Mouse (Mus musculus) intestine, postnatal 0 days (tissue): ENCODE results near the gene Hist1h2bh. TPM values are rescaled to one million over a fixed set of nuclear protein-coding genes. Genes with fewer than 3 reads are reported as not detected.

Source experiments
- ATAC-seq: fragments of 200-750 bp; cut with Nextera tagmentation; 2 replicates; pipeline ENCODE4 v1.8.0; 2017; ENCODE audit warnings: mild to moderate bottlenecking, moderate TSS enrichment, moderate library complexity
- H3K27ac ChIP-seq: fragments of 300-500 bp; sonication (generic); 2 replicates; pipeline ENCODE4 v1.5.1; 2014; ENCODE audit warnings: mild to moderate bottlenecking, low read depth, low read length, moderate library complexity
- H3K27me3 ChIP-seq: fragments of 300-500 bp; sonication (generic); replicated peaks from 2 replicates; pipeline ENCODE4 v1.6.1; 2014; ENCODE audit warnings: low read length, mixed read lengths; ENCODE audit not compliant: control insufficient read depth, insufficient read depth
- H3K36me3 ChIP-seq: fragments of 300-500 bp; sonication (generic); 2 replicates; pipeline ENCODE4 v1.6.1; 2014; ENCODE audit warnings: mild to moderate bottlenecking, moderate library complexity; ENCODE audit not compliant: control insufficient read depth, insufficient read depth
- H3K4me1 ChIP-seq: fragments of 300-500 bp; sonication (generic); replicated peaks from 2 replicates; pipeline ENCODE4 v1.6.1; 2014; ENCODE audit warnings: antibody characterized with exemption, low read length, mixed read lengths; ENCODE audit not compliant: control insufficient read depth, insufficient read depth
- H3K4me2 ChIP-seq: fragments of 300-500 bp; sonication (generic); replicated peaks from 2 replicates; pipeline ENCODE4 v1.6.1; 2014; ENCODE audit warnings: low read depth, mild to moderate bottlenecking, moderate library complexity
- H3K4me3 ChIP-seq: fragments of 300-500 bp; sonication (generic); 2 replicates; pipeline ENCODE4 v1.5.1; 2014; ENCODE audit warnings: low read depth, low read length
- H3K9ac ChIP-seq: fragments of 300-500 bp; sonication (generic); 2 replicates; pipeline ENCODE4 v1.6.1; 2014; ENCODE audit warnings: mild to moderate bottlenecking, low read depth, low read length
- H3K9me3 ChIP-seq: fragments of 300-500 bp; sonication (generic); 2 replicates; pipeline ENCODE4 v1.6.1; 2016; ENCODE audit warnings: mixed run types; ENCODE audit not compliant: control insufficient read depth
- CTCF ChIP-seq: sonication (generic); IDR thresholded peaks from 2 replicates; pipeline ENCODE4 v1.5.1; 2016; ENCODE audit warnings: low read depth, mild to moderate bottlenecking, control low read depth, antibody characterized with exemption, moderate library complexity
- WGBS: fragments of 180-500 bp; shearing (Covaris S2); extraction: QIAGEN DNeasy Blood & Tissue Kit; methylation state at CpG from one replicate; pipeline ENCODE4 v1.1.7; 2014; 5-methylcytosine and 5-hydroxymethylcytosine counted together
- polyA plus RNA-seq: library from polyadenylated mRNA; unstranded; fragments of >200 nt; fragmentation: Nextera tagmentation; extraction: Ambion mirVana; gene quantifications from 2 replicates; pipeline ENCODE4 v1.2.1, GENCODE M21; 2015

Gene Hist1h2bh
- polyA plus RNA-seq, 1 experiment from 2014 or later: 0.23 TPM

DNA sequence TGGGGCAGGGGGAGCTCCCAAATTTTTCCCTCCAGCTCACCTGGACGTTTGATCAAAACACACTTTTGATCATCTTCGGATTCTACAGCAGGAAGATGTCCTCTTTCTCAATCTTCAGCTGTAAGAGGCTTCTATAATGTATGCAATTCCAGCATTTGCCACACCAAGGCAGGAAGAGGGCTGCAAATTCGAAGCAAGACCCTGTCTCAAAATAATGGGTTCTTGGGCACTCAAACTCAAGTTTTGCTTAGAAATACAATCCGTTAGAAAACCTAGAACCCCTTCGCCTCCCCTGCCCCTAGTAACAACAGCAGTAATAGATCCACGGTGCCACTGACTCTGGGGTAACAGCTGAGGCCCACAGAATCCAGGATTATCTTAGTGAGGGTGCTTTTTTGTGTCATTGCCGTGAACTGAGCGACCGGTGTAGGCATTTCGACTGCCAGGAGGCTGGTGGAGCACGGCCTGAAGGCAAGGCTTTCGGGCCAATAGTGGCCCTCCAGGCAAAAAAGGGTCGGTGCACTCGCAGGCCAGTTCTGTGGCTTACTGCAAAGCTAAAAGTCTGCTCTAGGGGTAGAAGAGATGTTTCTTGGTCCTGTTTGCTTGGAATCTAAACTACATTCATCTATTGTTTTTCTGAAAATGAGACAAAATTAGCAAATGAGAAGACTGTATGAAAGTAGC, 37.4 kb downstream of the Hist1h2bh start:
- no peaks in the 10 kb centered on the region for H3K27me3 ChIP-seq
- H3K4me3 ChIP-seq: peak overlapping the region; percentile 20
- 19% methylated on average over 14 of the region's 14 CpGs for WGBS
- peak overlapping the region; percentile 60 for H3K4me2 ChIP-seq
- H3K27ac ChIP-seq: no peak overlapping the region
- 0 out of 2 replicates have a peak, but pooled peaks cover 5% of the 10 kb centered on the region for H3K4me1 ChIP-seq
- no peaks in the 10 kb centered on the region for H3K9me3 ChIP-seq
- H3K9ac ChIP-seq: no peak overlapping the region
- no peak for TF ChIP-seq CTCF
- ATAC-seq: no peak
- no peaks in the 10 kb centered on the region for H3K36me3 ChIP-seq

DNA sequence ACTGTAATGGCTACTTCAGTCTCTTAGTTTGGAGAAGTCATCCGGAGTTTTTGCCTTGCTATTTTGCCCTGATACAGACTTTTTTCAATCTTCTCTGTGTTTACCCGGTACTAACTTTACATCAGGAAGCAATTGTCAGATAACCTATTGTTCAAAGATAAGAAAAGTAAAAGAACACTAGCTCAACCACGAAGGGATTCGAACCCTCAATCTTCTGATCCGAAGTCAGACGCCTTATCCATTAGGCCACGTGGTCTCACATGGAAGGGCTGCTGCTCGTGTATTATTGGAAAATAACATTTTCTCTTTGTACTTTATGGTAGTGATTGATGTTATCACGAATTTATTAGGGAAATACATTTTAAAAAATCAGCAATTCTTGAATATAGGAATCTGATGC, 39.4 kb downstream of the Hist1h2bh start:
- H3K27me3 ChIP-seq: no peaks in the 10 kb centered on the region
- H3K27ac ChIP-seq: no peak overlapping the region
- ATAC-seq: 0 out of 2 replicates have a peak, but pooled peaks have one; percentile 20
- no peak for TF ChIP-seq CTCF
- no peak overlapping the region for H3K4me2 ChIP-seq
- H3K36me3 ChIP-seq: no peaks in the 10 kb centered on the region
- no peak overlapping the region for H3K4me3 ChIP-seq
- 3% methylated on average over 9 of the region's 9 CpGs for WGBS
- no peaks in the 10 kb centered on the region for H3K9me3 ChIP-seq
- no peak overlapping the region for H3K9ac ChIP-seq
- 0 out of 2 replicates have a peak, but pooled peaks cover 5% of the 10 kb centered on the region for H3K4me1 ChIP-seq

DNA sequence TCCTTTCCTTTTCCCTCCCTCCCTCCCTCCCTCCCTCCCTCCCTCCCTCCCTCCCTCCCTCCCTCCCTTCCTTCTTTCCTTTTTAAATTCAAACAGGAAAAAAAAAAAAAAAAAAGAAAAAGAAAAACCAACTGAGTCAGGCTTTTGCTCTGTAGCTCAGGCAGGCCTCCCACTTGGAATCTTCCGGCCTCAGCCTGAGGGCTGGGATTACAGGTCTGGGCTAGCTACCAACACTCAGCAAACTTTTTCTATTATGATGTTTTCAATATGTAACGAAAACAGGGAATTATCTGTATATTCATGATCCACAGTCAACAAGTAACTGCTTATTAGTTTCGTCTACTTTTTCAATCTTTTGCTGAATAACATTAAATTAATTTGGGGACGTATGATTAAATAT, 40.3 kb downstream of the Hist1h2bh start:
- ATAC-seq: no peak

DNA sequence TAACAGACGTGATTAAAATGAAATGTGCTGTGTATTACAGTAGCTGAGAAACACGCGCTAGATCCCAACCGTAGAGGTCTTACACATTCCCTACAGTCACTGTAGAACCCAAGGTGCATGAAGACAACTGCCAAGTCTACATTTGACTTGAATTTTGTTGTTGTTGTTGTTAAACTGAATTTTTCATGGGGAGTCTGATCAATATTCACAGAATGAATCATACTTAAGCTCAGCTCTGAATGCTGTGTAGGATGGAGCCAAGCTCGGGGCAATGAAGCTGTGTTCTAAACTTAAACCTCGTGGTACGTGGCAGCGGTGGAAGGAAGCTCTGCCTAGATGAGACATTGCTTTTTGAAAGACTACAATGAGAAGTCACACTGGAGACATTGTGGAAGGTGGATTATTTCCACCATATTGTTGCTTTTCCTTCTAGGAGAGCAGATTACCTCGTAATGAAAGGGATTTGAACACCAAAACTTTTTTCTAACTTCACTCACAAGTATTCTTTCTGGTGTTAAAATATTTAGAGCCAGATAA, 41.1 kb downstream of the Hist1h2bh start:
- Histone ChIP-seq H3K4me3 (no peak overlapping the region), H3K36me3 (no peaks in the 10 kb centered on the region), H3K4me2 (0 out of 2 replicates have a peak overlapping the region, but pooled peaks have one; percentile 6), H3K27ac (no peak overlapping the region), H3K27me3 (no peaks in the 10 kb centered on the region), H3K9ac (no peak overlapping the region), H3K9me3 (no peaks in the 10 kb centered on the region), H3K4me1 (peaks cover 5% of the 10 kb centered on the region; the same call in 1 of the 2 replicates)
- WGBS: 49% methylated on average over 9 of the region's 9 CpGs
- TF ChIP-seq CTCF: no peak
- no peak for ATAC-seq

More for the DNA sequence above, 40.3 kb downstream of the Hist1h2bh start:
- Histone ChIP-seq H3K27me3 (no peaks in the 10 kb centered on the region), H3K4me2 (no peak overlapping the region), H3K9me3 (no peaks in the 10 kb centered on the region), H3K4me3 (no peak overlapping the region), H3K9ac (no peak overlapping the region), H3K4me1 (0 out of 2 replicates have a peak, but pooled peaks cover 5% of the 10 kb centered on the region), H3K27ac (no peak overlapping the region), H3K36me3 (no peaks in the 10 kb centered on the region)
- 68% methylated on average over 4 of the region's 4 CpGs for WGBS
- TF ChIP-seq CTCF: no peak

DNA sequence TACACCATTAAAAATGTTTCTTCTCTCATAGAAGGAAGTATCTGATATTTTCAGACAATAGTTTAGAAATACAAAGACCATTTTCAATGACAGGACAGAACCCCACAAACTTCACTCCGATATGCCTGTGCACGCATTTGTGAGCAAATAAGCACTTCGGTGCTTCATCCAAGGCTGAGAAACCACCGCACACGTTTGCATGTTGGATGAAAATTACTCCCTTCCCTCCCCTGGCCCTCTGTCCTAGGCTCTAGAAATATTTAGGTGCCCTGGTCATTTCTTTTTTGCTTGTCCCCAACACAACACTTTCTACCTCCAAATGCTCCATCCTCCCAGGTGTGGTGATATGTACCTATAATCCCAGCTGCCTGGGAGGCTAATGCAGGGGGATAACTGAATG, 41.7 kb downstream of the Hist1h2bh start:
- Histone ChIP-seq H3K27ac (no peak overlapping the region), H3K9me3 (no peaks in the 10 kb centered on the region), H3K4me2 (peak overlapping the region; percentile 6; the same call in 1 of the 2 replicates), H3K27me3 (no peaks in the 10 kb centered on the region), H3K36me3 (no peaks in the 10 kb centered on the region), H3K4me3 (no peak overlapping the region), H3K4me1 (peaks cover 5% of the 10 kb centered on the region; the same call in 1 of the 2 replicates), H3K9ac (no peak overlapping the region)
- 37% methylated on average over 5 of the region's 5 CpGs for WGBS
- TF ChIP-seq CTCF: no peak
- no peak for ATAC-seq

DNA sequence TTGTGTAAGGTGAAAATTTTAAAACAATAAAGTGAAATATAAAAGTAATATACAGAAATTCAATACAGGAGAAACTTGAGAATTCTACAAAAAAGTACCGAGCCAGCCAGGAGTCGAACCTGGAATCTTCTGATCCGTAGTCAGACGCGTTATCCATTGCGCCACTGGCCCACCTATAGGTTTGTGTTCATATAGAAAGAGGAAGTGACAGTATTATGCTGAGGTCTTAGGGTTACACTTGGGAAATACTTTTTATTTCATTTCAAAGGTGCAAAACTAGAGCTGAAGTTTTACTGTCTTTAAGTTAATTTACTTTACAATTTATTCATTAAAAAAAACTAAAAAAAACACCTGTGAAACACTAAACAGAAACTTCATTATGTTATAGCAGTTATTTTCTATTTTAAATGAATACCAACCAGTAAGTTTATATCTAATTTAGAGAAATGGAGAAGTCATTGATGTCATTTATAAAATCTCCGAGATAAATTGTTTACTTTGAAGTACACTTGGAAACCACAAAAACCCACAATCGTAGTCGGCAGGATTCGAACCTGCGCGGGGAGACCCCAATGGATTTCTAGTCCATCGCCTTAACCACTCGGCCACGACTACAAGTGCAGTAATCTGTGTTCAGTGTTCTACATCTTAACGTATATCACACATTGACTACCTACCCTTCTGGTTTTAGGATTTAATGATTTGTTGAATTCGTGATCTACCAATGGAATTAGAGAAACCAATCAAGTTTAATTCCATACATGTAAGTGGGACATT, 42.6 kb downstream of the Hist1h2bh start:
- Histone ChIP-seq H3K27me3 (no peaks in the 10 kb centered on the region), H3K4me3 (no peak overlapping the region), H3K36me3 (no peaks in the 10 kb centered on the region), H3K4me1 (peaks cover under 1% of the 10 kb centered on the region; the same call in 1 of the 2 replicates), H3K4me2 (0 out of 2 replicates have a peak overlapping the region, but pooled peaks have one; percentile 6), H3K9me3 (no peaks in the 10 kb centered on the region), H3K9ac (no peak overlapping the region), H3K27ac (no peak overlapping the region)
- ATAC-seq: peak; percentile 74
- 8% methylated on average over 17 of the region's 17 CpGs for WGBS
- TF ChIP-seq CTCF: no peak
